Mouse (Mus musculus): Measurements from ENCODE around the gene Pde6c. TPM values are rescaled to one million over a fixed set of nuclear protein-coding genes. Genes with fewer than 3 reads are reported as not detected.
A peak's percentile ranks its signal among the peaks of the same experiment; 100 is the strongest.

Gene Pde6c
- total RNA-seq, 2 experiments from 2014 or later: 1.3 to 3.2 TPM

DNA sequence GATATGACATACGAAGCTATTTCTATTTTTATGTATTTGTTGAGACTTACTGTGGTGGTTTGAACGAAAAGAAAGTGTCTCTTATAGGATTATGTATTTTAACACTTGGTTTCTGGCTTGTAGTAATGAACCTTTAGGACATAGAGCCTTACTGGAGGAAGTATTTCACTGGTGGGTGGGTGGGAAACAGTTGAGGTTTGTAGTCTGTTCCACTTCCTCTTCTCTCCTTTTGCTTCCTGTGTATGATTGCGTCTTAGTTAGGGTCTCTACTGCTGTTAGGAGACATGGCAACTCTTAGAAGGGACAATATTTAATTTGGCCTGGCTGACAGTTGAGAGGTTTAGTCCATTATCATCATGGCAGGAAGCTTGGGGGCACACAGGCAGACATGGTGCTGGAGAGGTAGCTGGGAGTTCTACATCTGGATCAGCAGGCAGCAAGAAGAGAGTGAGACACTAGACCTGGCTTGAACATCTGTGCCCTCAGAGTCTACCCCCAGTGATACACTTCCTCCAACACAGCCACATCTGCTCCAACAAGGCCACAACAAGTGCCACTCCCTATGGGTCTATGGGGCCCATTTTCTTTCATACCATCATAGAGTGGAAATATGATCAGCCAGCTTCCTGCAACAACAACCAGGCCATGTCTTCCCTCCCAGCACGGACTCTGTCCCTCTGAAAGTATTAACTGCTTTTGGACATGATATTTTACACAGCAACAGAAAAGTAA lies 11.1 kb downstream of the Pde6c start:
- no peak for DNase-seq

DNA sequence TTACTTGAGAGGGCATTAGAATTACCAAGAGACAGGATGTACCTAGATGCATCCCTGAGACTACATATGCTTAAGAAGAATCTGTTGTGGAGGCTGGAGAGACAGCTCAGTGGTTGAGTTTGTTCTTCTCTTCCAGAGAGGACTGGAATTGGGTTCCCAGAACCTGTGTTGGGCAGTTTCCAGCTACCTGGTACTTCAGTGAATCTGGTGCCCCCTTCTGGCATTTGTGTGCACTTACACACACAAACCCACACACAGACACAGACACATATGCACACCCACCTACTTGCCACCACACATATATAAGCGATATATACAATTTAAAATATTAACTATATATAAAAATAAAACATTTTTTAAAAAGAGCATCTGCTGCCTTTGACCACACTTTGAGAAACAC lies 23.7 kb downstream of the Pde6c start:
- no peak for DNase-seq

DNA sequence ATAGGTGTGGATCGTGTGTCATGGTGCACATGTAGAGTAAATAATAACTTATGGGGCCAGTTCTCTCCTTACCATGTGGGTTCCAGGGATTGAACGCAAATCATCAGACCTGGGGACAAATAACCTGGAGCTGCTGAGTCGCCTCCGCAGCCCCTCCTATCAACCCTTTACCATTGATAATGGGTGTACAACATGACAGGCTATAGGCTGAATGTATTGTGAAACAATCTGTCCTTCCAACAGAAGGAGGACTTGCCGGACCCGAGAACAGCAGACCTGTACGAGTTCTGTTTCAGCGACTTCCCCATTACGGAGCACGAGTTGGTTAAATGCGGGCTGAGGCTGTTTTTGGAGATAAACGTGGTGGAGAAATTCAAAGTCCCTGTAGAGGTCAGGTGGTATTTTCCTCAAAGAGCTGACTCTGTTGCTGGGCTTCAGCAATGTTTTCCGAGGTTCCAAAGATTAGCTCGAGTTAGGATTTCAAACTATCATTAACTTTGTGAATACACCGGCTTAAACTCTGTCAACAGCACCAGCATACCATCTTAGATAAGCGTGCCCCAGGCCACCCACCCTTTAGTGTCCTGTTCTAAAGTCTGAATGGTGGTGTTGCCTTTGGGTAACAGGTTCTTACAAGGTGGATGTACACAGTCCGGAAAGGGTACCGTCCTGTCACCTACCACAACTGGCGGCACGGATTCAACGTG lies 29.2 kb downstream of the Pde6c start:
- DNase-seq: no peak

DNA sequence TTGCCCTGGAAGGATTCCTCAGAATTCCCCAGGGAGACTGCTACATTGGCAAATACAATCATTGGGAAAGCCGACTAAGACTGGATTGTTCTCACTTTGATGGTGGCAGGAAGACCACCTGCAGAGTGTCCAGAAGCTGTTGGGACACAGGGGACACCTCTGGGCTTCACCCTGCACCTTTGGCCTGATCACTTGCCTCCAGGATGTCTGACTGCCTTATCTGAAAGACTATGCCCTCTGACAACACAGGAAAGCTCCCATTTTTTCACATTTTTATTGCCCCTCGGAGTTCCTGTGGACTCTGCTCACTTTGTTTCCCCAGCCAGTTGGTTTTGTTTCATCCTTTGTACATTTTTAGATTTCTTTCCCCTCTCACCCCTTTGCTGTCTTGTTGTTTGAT lies 32.1 kb downstream of the Pde6c start:
- DNase-seq: no peak

DNA sequence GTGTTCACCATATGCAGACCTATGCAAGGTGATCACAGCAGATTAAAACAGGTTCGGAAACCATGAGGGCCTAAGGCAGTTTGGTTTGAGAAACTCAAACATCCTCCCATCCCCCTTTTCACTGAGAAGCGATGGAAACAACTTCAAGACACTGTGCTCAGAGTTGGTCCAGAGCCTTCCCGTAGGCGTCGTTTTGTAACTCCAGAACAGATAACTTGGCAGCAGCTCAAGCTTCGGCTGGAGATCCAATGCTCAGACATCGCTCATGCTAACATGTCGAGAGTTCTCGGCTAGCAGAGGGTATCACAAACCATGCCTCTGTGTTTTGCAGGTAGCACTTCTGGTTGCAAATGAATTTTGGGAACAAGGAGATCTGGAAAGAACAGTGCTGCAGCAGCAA lies 47.1 kb downstream of the Pde6c start:
- DNase-seq: no peak

DNA sequence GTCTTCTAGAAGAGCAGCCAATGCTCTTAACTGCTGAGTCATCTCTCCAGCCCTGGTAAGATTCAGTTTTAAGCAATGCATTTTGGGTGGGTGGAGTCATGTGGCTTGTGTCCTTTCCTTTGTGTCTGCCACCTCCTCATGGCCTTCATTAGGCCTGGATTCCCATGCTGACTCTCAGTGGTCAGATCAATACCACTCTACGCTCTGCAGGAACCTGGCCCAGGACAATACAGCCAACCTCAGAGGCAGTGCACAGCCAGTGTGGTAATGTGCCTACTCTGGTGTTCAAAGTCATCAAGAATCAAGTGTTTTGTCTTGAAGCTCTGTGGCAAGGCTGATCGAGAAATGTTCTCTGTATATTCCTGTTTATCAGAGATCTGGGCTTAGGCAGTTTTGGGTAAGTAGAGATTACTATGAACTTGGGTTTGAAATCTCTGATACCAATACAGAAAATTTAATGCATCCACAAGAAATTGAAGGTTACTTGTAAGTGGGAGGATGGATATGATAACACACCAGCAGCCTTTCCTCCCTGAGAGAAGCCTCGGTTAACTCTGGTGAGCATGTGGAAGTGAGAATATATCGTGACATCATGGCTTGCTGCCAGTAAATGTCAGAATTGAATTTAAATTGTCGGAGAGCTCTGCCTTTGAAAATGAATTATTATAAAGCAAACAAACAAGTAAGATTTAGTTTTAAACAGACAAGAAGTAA lies 54.2 kb downstream of the Pde6c start:
- no peak for DNase-seq

DNA sequence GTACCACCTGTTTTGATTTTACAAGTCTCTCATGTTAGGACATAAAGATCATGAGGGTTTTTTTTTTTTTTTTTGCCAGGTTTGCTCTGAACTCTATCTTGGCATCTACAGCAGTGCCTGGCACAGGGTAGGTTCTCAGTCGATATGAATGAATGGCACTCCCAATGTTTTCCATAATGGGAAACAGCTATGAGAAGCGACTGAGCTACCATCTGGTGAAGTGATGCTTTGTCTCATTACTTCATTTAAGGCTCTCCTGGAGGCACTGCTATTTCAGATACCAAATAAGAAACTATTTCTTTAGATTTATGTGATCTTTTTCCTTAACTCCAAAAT lies 54.7 kb downstream of the Pde6c start:
- DNase-seq: no peak

DNA sequence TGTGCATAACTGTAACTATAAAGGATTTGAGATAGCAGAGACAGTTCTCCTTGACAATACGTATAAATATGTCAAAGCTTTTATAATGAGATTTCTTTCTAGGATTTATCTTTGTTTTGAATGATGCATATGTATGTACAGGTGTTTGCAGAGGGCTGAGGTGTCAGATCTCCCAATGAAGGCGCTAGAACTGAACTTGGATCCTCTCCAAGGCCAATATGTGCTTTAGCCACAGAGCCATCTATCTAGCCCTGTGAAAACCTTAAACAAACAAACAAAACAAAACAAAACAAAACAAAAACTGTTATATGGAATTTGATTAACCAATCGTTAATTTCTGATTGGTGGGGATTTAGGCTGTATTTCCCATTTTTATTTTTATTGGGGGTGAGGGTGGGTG lies 58.0 kb downstream of the Pde6c start:
- no peak for DNase-seq

DNA sequence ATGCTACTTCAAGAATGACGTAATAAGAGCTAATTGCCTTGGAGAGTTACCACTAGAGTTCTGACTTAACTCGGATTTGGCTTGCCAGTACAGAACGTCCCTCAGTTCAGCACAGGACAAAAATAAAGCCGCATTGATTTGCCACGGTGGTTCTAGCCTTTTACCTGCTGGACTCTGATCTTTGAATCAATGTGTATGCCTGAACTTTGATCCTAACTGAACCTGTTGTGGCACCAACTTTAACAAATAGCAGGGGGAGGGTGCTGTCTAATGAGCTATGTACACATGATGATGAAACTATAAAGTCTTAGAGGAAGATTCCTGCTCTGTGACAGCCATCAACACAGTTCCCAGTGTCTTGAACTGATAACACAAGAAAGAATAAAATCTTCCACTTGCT lies 58.9 kb downstream of the Pde6c start:
- DNase-seq: peak; percentile 3

DNA sequence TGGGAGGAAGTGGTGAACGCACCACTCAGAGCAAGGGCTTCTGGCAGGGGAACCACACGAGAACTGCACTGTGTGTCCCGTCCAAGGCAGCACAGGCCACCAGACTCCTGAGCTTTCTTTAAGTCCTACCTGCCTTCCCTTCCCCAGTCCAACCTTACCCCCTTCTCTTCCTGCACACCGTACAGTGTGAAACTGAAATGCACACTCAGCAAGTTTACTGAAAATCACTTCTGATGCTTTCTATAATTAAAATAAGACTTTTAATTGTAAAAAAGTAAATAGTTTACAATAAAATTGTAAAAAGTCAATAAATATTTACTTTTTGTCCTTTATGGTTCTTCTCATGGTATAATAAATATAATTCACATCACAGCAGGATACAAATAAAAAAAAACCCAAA lies 62.7 kb downstream of the Pde6c start:
- DNase-seq: no peak

DNA sequence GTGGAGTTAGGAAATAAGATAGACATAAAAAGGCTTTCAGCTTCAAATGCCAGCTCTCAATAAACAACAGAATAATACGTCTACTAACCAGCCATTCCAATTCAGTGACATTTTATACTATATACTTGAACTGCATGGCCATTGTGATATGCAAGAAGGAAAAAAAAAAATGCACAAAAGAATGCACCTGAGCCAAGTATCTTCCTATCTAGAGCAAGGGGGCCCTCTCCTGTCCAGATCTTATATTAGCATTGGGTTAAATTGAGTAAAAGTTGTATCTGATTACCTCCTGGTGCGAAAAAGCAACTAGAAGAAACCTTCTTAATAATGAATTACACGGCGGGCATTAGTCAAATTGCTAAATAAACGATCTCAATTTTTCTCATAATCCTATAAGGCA lies 66.2 kb downstream of the Pde6c start:
- no peak for DNase-seq

DNA sequence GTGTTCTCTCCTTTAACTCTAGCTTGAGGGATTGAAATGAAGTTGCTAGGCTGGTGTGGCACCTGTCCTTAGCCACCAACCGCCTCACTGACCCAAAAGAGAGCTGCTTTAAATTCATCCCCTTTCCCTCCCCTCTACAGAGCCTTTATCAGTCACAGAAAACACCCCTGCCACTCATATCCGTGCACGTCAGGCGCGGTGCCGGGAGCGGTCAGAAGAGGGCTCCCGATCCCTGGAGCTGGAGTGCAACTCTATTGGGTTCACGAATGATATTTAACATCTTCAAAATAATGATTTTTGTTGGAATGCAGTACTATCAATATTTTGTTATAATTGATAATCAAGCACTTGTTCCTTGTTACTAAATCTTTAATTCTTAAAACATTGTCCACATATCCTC lies 74.1 kb downstream of the Pde6c start:
- DNase-seq: peak; percentile 16

DNA sequence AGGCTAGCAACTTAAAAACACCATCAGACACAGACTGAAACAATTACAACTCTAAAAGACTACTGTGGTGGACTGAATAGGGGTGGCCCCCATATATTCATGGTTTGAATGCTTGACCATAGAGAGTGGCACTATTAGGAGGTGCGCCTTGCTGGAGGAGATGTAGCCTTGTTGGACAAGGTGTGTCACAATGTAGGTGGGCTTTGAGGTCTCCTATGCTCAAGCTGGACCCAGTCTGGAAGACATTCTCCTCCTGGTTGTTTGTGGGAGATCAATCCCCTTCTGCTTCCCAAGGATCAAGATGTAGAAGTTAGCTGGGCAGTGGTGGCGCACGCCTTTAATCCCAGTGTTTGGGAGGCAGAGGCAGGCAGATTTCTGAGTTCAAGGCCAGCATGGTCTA lies 85.1 kb downstream of the Pde6c start:
- no peak for DNase-seq

DNA sequence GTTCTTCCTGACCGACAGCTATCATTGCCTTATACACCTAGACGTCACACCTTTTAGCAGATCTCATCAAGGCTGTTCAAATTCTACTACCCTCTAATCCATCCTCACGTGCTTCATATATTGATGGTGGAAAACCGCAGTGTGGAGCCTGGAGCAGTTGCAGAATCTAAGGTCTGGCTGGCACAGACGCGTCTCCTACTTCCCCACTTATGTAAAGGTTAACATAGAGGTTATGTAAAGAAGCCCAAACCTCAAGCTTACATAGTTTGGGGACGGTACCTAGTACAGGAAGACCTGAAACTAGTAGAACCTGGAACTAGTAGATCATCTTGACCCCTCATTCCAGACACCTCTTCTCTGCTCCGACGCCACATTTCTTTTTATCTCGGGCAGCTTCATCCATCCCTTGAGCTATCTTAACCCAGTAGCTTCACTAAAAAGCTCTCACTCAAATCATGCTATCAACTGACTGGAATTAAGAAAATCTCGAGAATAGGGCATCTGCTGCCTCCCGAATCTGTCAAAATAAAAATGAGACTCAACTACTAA lies 90.8 kb downstream of the Pde6c start:
- DNase-seq: no peak

DNA sequence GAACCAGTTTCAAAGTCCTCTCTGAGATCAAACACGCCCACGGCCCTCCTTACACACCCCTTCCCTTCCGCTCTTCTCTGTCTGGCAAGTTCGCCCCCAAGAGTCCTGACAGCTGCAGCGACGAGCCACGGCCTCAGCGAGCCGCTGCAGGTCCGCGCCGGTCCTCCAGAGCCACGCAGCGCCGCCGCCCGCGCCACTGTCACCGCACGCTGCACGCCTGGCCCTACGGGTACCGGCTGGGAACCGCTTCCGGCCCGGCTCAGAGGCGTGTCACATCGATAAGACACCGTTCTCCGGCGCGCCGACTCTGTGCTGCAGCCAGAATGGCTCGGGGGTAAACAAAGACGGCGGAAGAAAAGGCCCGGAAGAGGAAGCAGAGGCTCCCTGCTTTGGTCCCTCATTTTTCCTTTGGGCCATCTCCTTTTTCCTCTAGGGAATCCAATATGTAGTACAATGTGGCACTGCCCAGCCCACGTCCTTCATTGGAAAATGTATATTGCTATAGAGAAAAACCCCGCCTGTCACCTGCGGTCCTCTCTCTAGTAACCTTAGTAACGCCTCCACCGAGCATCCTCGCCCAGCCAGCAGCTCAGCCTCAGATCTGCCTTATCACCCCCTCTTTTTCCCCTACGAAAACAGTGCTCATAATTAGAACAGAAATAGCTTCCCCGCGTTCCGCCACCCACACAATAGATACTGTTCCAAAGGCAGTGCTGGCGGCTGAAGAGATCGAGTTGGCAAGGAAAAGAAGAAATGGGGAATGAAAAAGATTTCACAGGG lies 91.5 kb downstream of the Pde6c start, which contains the start of gene Fra10ac1:
Gene Fra10ac1 (minus strand): TSS at position 252 of the 780 bp plus-strand sequence.
- DNase-seq: peak; percentile 94

DNA sequence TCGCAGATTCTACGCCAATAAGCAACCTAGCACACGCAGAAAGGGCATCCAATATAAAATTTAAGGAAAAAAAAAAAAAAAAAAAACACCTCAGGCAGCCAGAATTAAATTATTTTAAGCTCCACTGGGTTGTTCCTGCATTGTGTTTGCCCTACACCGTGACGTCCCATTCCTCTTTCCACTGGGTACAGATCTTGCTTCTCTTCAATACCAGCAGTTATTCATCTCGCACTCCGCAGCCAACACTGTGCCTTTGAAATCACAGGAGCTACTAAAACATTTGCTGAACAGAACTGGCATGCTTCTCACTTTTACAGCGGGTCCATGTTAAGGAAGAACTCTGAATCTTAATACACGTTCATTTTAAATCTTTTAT lies 92.1 kb downstream of the Pde6c start:
- no peak for DNase-seq

DNA sequence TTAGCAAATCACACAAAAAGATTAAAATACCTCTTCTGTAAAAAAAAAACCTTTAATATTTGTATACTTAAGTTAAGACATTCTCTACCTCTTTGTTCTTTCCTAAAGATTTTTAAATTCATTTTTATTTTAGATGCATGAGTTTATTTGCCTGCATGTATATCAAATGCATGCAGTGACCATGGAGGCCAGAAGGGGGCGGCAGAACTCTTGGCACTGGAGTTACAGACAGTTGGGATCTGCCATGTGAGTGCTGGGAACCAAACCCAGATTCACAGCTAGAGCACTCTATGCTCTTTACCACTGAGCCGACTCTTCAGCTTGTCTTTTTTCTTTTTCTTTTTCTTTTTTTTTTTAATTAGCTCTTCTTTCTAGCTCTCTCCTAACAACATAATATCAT lies 96.1 kb downstream of the Pde6c start:
- no peak for DNase-seq

DNA sequence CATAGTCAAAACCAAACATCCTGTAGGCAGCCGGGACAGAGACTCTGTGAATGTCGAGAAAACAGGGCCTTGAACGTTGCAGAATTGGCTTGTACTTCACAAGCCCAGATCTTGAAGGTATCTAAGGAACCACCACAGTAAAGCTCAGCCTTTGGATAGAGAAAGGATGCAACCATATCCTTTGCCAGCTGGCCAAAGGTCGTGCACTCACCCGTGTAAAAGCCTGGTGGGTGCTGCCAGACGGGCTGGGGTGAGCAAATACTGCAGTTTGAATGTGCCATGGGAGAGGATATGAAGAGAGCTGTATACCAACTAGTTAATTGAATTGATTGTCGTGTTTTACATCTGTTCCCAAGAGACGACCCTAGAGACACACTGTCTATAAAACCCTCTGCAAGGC lies 99.5 kb downstream of the Pde6c start:
- DNase-seq: no peak

DNA sequence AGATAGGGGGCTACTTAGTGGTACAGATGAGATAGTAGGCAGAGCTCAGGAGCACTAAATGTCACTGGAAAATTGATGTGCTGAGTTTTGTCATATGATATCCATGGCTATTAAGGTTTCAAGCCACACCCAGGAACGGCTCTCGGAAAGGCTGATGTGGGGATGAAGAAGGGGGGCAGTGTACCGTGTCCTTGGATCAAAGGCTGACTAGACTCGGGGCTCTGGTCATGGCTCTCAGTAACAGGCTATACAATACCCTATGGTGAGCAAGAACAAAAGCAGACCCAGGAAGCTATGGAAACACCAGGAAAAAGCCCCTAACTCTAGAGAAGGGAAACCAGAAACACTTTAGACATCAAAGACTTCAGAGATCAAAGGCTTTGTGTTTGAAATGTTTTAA lies 99.9 kb downstream of the Pde6c start:
- DNase-seq: no peak

Data from adrenal gland, postnatal 10 days (tissue).